Mouse (Mus musculus) right cerebral cortex, postnatal 10 days (tissue): Measurements from ENCODE around the gene Uchl1.

Experiments
- DNase-seq, 2 experiments: peaks; one replicate each; pipeline ENCODE4 v3.0.0; 2021; ENCODE audit warnings: low spot score in 2 of 2

The Uchl1 gene

DNA sequence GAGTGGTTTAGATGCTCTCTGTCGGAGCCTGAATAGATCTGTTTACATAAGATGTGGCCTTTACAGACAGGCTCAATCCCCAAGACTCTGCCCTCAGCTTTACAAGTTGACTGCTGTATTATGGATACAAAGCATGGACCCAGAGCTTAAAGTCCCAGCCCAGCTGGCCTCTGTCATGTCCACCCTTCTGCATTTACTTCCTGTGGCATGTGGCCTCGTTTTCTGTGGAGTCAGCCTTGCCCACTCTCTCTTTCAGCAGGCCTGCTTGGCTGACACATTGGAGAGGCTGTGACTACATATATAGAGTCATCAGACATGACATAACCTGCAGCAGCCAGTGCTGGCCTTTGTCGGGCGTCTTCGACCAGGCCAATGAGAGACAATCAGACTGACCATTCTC, 32.0 kb downstream of the Uchl1 start:
- no peak for DNase-seq

- peak in 1 of 2 experiments; percentile 42 for DNase-seq
Measured at GRCm38 (mm10) chr5:66710445-66711019, 34.6 kb downstream of the Uchl1 start.

DNA sequence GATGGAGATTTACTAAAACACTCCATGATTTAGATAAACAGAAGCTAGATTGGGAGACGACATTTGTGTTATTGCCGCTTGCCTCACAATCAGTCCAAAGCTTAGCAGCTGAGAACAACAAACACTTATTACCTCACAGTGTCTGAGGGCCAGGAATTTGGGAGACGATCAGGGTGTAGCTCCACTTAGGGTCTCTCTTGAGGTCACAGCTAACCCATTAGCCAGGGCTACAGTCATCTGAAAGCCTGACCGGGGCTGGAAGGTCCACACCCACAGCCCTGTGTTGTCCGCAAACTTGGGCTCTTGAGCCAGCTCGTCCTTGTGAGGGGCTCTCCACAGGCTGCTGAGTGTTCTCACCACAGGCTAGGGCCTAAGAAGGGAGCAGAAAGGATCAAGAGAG, 36.9 kb downstream of the Uchl1 start:
- DNase-seq: no peak

DNA sequence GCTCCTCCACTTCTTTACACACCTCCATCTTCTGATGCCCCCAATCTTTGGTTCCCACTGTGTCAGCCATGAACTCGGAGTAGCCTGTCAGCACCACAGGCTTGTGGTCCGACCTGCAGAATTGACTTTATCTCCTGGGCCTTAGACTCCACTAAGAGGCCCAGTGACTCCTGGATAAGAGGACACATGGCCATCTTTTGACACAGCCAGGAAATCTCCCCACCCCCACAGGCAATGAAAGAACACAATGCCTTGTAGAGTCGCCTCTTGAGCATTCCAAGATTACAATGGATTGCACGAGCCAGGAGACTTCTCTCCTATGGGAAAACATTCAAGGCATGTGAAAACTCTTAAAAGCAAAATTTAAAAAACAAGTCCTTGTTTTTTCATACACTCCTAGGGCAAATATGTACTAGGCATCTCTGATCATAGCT, 39.6 kb downstream of the Uchl1 start:
- DNase-seq: no peak

- no peak for DNase-seq
Measured at GRCm38 (mm10) chr5:66717931-66718330, 42.0 kb downstream of the Uchl1 start.

DNA sequence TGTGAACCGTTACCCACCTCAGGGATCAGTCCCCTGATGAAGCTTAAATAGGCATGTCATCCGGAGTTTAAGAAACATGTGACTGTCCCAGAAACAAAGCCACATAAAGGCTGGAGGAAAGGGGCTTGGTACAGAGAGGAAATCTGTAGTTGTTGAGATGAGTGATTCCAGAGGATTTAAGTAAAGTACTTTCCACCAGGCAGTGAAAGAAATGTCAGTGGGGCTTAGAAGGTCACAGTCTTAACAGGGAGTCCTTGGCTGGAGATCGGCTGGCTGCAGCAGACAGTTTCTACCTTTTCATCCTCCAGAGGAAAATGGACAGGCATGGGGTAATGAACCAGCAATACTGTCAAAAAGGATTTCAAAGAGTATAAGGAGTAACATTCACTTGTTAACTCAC, 42.5 kb downstream of the Uchl1 start:
- DNase-seq: no peak

DNA sequence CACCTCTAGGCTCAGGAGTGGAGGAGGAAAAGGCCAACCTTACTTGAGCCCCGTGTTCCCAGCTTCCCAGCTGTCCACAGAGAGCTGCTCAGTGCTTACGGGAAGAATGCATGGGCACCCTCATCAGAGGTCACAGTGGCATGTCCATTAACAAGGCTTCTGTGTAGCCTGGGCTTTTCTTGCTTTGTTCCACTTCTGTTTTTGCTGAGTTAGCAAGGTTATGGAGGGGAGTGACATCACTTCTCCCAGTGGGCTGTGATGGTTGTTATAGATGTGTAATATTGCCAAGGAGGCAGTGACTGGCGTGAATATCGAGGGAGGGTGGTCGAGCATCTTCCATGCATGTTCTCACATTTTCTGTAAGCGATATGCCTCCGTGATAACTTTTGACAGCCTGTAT, 43.0 kb downstream of the Uchl1 start:
- no peak for DNase-seq

GRCm38 (mm10) chr5:66720921-66721320, 45.0 kb downstream of the Uchl1 start:
- DNase-seq: no peak

DNA sequence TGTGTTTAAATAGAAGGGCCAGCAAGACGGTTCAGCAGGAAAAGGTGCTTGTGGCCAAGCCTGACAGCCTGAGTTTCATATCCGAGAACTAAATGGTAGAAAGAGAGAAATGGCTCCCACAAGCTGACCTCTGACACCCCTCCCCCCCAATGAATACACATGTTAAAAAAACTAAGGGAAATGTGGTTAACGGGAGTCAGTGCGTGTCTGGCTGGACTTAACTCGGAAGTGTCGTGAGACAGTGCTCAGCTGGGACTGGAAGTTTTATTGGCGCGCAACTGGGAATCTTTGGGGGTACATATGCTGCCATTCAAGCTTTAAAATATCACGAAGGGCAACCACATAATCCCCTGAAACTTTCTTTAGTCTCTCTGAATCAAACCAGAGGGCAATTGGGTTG, 46.7 kb downstream of the Uchl1 start:
- no peak for DNase-seq

DNA sequence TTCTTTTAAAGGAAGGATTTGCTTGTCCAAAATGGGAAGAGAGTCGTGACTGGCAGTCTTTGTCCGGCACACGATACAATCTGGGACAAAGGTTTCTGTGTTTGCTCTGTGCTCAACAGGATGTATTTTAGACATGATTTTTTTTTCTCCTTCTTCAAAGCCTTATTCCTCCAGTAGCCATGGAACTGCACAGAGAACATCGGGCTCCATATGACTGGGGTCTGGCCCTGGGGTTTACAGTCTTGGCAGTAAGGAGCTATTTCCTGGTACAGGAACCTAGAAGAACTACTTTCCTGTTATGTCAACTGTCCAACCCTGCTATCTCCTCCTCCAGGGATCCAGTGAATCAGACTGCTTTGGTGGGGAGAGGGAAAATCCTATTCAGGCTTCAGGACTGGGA, 47.1 kb downstream of the Uchl1 start:
- DNase-seq: no peak

- no peak for DNase-seq
Measured at GRCm38 (mm10) chr5:66723626-66724025, 47.7 kb downstream of the Uchl1 start.

DNA sequence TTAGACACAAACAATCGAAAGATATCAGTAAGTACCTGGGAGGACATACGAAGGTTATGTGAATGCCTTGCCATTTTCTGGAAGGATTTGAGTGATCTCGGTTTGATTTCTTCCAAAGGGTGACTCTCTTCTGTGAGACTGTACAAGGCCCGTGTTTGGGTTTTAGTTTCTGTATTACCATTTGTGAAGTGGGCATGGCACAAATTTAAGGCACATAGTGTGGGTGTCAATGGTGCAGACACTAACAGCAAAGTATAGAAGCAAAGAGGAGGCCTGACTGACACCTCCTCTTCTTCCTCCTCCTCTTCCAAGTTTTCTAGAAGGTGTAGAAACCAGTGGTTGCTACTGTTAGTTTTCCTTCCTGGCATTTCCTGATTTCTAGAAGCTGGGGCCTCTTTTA, 53.4 kb downstream of the Uchl1 start:
- no peak for DNase-seq

- DNase-seq: peak; percentile 85 to 93
Measured at GRCm38 (mm10) chr5:66730621-66731301, 54.9 kb downstream of the Uchl1 start.

DNA sequence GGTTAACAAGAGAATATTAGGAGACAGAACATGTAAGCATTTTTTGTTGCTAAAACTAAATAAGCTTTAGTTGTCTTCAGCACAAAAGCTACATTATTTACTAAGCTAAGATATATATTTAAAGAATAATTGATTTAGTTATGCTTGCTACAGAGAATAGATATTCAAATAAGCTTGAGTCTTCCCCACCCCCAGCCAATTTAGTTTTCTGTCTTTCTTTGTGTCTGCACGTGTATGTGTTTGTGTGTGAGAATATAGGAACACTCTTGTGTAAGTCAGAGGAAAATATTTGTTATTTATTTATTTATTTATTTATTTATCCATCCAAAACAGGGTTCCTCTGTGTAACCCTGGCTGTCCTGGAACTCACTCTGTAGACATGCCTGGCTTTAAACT, 55.4 kb downstream of the Uchl1 start:
- DNase-seq: no peak

- no peak for DNase-seq
Measured at GRCm38 (mm10) chr5:66733556-66733955, 57.7 kb downstream of the Uchl1 start.
